Mouse (Mus musculus) brain, embryonic 14.5 days (tissue): ENCODE data around the gene Napa.

Experiments used
- CTCF ChIP-seq: fragments of 200-500 bp; IDR thresholded peaks from 2 replicates; pipeline ENCODE4 v1.5.1; 2012; ENCODE audit warnings: inconsistent platforms, mild to moderate bottlenecking, moderate library complexity, borderline replicate concordance; ENCODE audit not compliant: insufficient read depth, insufficient read length; ENCODE audit errors: extremely low read depth
- POLR2A ChIP-seq: fragments of 200-500 bp; IDR thresholded peaks from 2 replicates; pipeline ENCODE4 v1.6.1; 2012; ENCODE audit warnings: mild to moderate bottlenecking, inconsistent platforms, borderline replicate concordance; ENCODE audit not compliant: poor library complexity, insufficient read depth, insufficient read length, severe bottlenecking; ENCODE audit errors: extremely low read depth

- TF ChIP-seq CTCF (no peak), POLR2A (no peak)
Observed at GRCm38 (mm10) chr7:16080581-16080980, 17.7 kb upstream of the Napa start.
